Mouse (Mus musculus): ENCODE data around the gene Gm6592. TPM values are rescaled to one million over a fixed set of nuclear protein-coding genes. Genes with fewer than 3 reads are reported as not detected.

Gene Gm6592
- polyA plus RNA-seq, 1 experiment from 2014 or later, result not detected

DNA sequence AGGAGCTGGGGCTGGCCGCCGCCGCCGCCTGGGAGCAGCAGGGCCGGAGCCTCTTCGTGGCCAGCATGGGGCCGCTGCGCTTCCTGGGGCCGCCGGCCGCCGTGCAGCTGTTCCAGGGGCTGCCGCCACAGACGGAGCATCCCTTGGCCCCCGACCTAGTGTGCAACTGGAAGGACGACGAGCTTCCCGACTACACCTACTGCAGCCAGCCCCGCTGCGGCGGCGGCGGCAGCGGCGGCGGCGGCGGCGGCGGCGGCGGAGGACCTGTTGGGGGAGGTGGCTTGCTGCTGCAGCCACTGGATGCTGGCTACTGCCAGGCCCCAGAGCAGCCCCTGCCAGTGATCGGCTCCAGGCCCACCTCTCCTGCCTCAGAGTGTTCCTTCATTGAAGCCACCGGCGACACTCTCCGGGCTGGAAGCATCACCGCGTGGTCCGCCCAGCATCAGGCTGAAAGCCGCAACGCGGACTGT, 49.4 kb downstream of the Gm6592 start:
- Histone ChIP-seq H3K4me3 (ENCODE audit: low read length) (peak overlapping the region; percentile 59), H3K36me3 (ENCODE audit: control insufficient read depth, insufficient read depth, low read length) (no peaks in the 10 kb centered on the region), H3K4me2 (ENCODE audit: low read length) (peak overlapping the region; percentile 72), H3K4me1 (ENCODE audit: control insufficient read depth, insufficient read depth, low read depth, low read length) (no peaks in the 10 kb centered on the region), H3K9me3 (ENCODE audit: control insufficient read depth, low read length) (peaks cover 4% of the 10 kb centered on the region; the same call in 1 of the 2 replicates), H3K27ac (ENCODE audit: low read depth, low read length) (peak overlapping the region; percentile 87), H3K9ac (ENCODE audit: low read depth, low read length) (peak overlapping the region; percentile 85), H3K27me3 (replicated peaks; ENCODE audit: control insufficient read depth, insufficient read depth, low read length) (no peaks in the 10 kb centered on the region)
- ATAC-seq, result peak; percentile 72
- whole genome bisulfite sequencing, result 25% methylated on average over 14 of the region's 42 CpGs

Other genes starting within 250 kb of the Gm6592 start
- gene Ssxb8, start 153.2 kb upstream of the Gm6592 start, polyA plus RNA-seq (2015; fragmentation: Nextera tagmentation; extraction: Ambion mirVana), result not detected in 2 replicates
- not detected in 2 replicates for gene Ssx9, start 95.6 kb upstream of the Gm6592 start, polyA plus RNA-seq (2015; fragmentation: Nextera tagmentation; extraction: Ambion mirVana)
- not detected in 2 replicates for gene Ssxb5, start 40.3 kb upstream of the Gm6592 start, polyA plus RNA-seq (2015; fragmentation: Nextera tagmentation; extraction: Ambion mirVana)
- not detected in 2 replicates for gene Gm5751, start 30.3 kb downstream of the Gm6592 start, polyA plus RNA-seq (2015; fragmentation: Nextera tagmentation; extraction: Ambion mirVana)
- gene B630019K06Rik, start 48.4 kb downstream of the Gm6592 start, polyA plus RNA-seq (2015; fragmentation: Nextera tagmentation; extraction: Ambion mirVana), result 22.4 and 23.5 TPM in 2 replicates
- not detected in 2 replicates for gene Fthl17b, start 119.0 kb downstream of the Gm6592 start, polyA plus RNA-seq (2015; fragmentation: Nextera tagmentation; extraction: Ambion mirVana)
- not detected in 2 replicates for gene Fthl17c, start 132.6 kb downstream of the Gm6592 start, polyA plus RNA-seq (2015; fragmentation: Nextera tagmentation; extraction: Ambion mirVana)
- gene Fthl17d, start 142.8 kb downstream of the Gm6592 start, polyA plus RNA-seq (2015; fragmentation: Nextera tagmentation; extraction: Ambion mirVana), result not detected in 2 replicates
- not detected in 2 replicates for gene Fthl17e, start 189.5 kb downstream of the Gm6592 start, polyA plus RNA-seq (2015; fragmentation: Nextera tagmentation; extraction: Ambion mirVana)
- not detected in 2 replicates for gene Fthl17f, start 219.0 kb downstream of the Gm6592 start, polyA plus RNA-seq (2015; fragmentation: Nextera tagmentation; extraction: Ambion mirVana)

All from hindbrain, embryonic 16.5 days (tissue).